ENCODE assay signal across 30 mouse cellular contexts in the genomic region with DNA sequence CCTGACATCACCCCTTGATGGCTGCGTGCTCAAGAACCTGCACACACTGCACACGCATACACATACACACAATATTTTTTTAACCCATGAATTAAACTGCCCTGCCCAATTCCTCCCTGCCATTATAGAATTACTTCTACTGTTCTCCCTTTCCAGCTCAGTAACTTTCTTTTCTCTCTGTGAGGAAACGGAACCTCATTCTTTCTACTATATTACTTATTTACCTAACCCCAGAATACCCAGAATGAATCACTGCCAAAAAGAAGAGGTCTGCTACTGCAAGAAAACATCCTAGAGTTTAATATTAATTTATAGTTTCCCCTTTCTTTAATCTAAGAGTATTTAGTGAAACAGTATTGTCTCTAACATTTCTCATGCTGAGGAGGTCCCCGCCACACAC.
"Had no signal": no experiment of that assay in that cellular context is flagged by ENCODE, and none has a peak within 500 bp of the region (broad histone marks: within the 10 kb centered on the region; RNA-seq: fewer than 3 reads in every experiment).

No protein-coding gene starts in this region.

- H3K9me3 ChIP-seq: limb, embryonic 10.5 days; limb, embryonic 12.5 days; limb, embryonic 13.5 days; limb, embryonic 15.5 days; liver, embryonic 12.5 days; liver, embryonic 13.5 days; lung, embryonic 15.5 days; megakaryocyte, embryonic 14.5 days; midbrain, embryonic 10.5 days; midbrain, embryonic 12.5 days; midbrain, embryonic 13.5 days; midbrain, embryonic 15.5 days; neural tube, embryonic 12.5 days; neural tube, embryonic 13.5 days had no signal

- H3K4me2 ChIP-seq: limb, embryonic 12.5 days; limb, embryonic 13.5 days; limb, embryonic 15.5 days; liver, embryonic 11.5 days; liver, embryonic 12.5 days; liver, embryonic 13.5 days; lung, embryonic 14.5 days; lung, embryonic 15.5 days; midbrain, embryonic 11.5 days; midbrain, embryonic 12.5 days; midbrain, embryonic 13.5 days; midbrain, embryonic 15.5 days; neural tube, embryonic 12.5 days; neural tube, embryonic 13.5 days had no signal

- H3K36me3 ChIP-seq: limb, embryonic 10.5 days; limb, embryonic 12.5 days; limb, embryonic 13.5 days; limb, embryonic 15.5 days; liver, embryonic 12.5 days; liver, embryonic 13.5 days; lung, embryonic 15.5 days; midbrain, embryonic 10.5 days; midbrain, embryonic 12.5 days; midbrain, embryonic 13.5 days; midbrain, embryonic 15.5 days; neural tube, embryonic 12.5 days; neural tube, embryonic 13.5 days had no signal

- H3K4me1 ChIP-seq: limb, embryonic 10.5 days; limb, embryonic 12.5 days; limb, embryonic 13.5 days; limb, embryonic 15.5 days; lung, embryonic 15.5 days; midbrain, embryonic 10.5 days; midbrain, embryonic 12.5 days; midbrain, embryonic 15.5 days; neural tube, embryonic 12.5 days; neural tube, embryonic 13.5 days had no signal

- H3K4me3 ChIP-seq: limb, embryonic 10.5 days; limb, embryonic 12.5 days; limb, embryonic 13.5 days; limb, embryonic 15.5 days; liver, embryonic 12.5 days; liver, embryonic 13.5 days; lung, embryonic 15.5 days; megakaryocyte, embryonic 14.5 days; midbrain, embryonic 10.5 days; midbrain, embryonic 12.5 days; midbrain, embryonic 13.5 days; midbrain, embryonic 15.5 days; myocyte; neural tube, embryonic 12.5 days; neural tube, embryonic 13.5 days had no signal

- H3K27me3 ChIP-seq: limb, embryonic 12.5 days; limb, embryonic 13.5 days; liver, embryonic 13.5 days; lung, embryonic 15.5 days; midbrain, embryonic 12.5 days; neural tube, embryonic 12.5 days; neural tube, embryonic 13.5 days had no signal

- ATAC-seq: liver, embryonic 12.5 days; liver, postnatal 0 days; lung, postnatal 0 days; midbrain, embryonic 13.5 days; midbrain, embryonic 15.5 days; midbrain, embryonic 16.5 days had no signal

- DNase-seq: left cerebral cortex, postnatal 4 days; liver, embryonic 13.5 days; liver, postnatal 0 days; lung, adult 18-20 months; lung, adult 2 months; lung, embryonic 14.5 days; lung, postnatal 10 days; lung, postnatal 14 days; lung, postnatal 4 days; midbrain, embryonic 14.5 days had no signal

- H3K27ac ChIP-seq: limb, embryonic 10.5 days; limb, embryonic 12.5 days; limb, embryonic 13.5 days; limb, embryonic 15.5 days; liver, embryonic 12.5 days; liver, embryonic 13.5 days; liver, embryonic 14.5 days; lung, embryonic 15.5 days; macrophage; midbrain, embryonic 10.5 days; midbrain, embryonic 12.5 days; midbrain, embryonic 13.5 days; midbrain, embryonic 15.5 days; neural tube, embryonic 12.5 days; neural tube, embryonic 13.5 days had no signal

- H3K9ac ChIP-seq: limb, embryonic 12.5 days; limb, embryonic 13.5 days; limb, embryonic 15.5 days; liver, embryonic 12.5 days; liver, embryonic 13.5 days; liver, embryonic 14.5 days; liver, postnatal 0 days; lung, embryonic 14.5 days; lung, embryonic 15.5 days; midbrain, embryonic 12.5 days; midbrain, embryonic 13.5 days; midbrain, embryonic 15.5 days; neural tube, embryonic 12.5 days; neural tube, embryonic 13.5 days had no signal
